Mouse (Mus musculus) G1E (cell line): ENCODE measurements around the gene Ptgdr2.

Experiments
- CTCF ChIP-seq: IDR thresholded peaks from 2 replicates; pipeline ENCODE4 v1.5.1; 2012; ENCODE audit warnings: low read depth, low read length, inconsistent platforms, mixed read lengths
- GATA1 ChIP-seq: IDR thresholded peaks from 2 replicates; pipeline ENCODE4 v1.6.1; 2012; ENCODE audit warnings: borderline replicate concordance, low read length, inconsistent platforms, mixed read lengths
- GATA2 ChIP-seq: IDR thresholded peaks from 2 replicates; pipeline ENCODE4 v1.6.1; 2012; ENCODE audit warnings: low read depth, low read length, inconsistent platforms, borderline replicate concordance
- POLR2AphosphoS5 ChIP-seq: IDR thresholded peaks from 2 replicates; pipeline ENCODE4 v1.6.1; 2012; ENCODE audit warnings: low read depth, low read length, inconsistent platforms; ENCODE audit not compliant: insufficient replicate concordance
- TAL1 ChIP-seq: conservative IDR thresholded peaks from 2 replicates; pipeline ENCODE4 v1.6.1; 2012; ENCODE audit warnings: low read depth, low read length, inconsistent platforms, mixed read lengths

DNA sequence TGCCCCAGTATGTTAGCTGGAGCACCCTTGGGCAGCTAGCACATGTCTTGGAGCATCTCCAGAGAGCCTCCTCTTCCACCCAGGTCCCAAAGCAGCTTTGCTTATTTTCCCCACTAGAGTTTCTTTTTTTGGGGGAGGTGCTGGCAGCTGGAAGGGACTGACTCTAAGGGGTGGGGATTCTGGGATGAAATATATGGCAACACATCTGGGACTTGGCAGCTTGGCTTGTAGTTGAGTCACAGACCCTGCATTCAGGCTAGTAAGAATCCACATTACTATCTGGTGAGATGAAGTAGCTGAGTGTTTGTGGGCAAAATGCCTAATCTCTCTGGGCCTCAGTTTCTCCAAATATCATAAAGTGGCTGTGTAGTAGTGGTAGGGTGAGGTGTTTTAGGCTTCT, 55.0 kb downstream of the Ptgdr2 start:
- TF ChIP-seq CTCF (no peak), TAL1 (no peak), GATA1 (no peak), POLR2AphosphoS5 (no peak), GATA2 (no peak)
